Mouse (Mus musculus) mesoderm, embryonic 11.5 days (tissue): ENCODE data around the gene Pip5k1c.

Source experiments
- DNase-seq: peaks from one replicate; pipeline ENCODE4 v3.0.0-alpha.2; 2012; ENCODE audit warnings: low read depth, low spot score

Pip5k1c gene

DNA sequence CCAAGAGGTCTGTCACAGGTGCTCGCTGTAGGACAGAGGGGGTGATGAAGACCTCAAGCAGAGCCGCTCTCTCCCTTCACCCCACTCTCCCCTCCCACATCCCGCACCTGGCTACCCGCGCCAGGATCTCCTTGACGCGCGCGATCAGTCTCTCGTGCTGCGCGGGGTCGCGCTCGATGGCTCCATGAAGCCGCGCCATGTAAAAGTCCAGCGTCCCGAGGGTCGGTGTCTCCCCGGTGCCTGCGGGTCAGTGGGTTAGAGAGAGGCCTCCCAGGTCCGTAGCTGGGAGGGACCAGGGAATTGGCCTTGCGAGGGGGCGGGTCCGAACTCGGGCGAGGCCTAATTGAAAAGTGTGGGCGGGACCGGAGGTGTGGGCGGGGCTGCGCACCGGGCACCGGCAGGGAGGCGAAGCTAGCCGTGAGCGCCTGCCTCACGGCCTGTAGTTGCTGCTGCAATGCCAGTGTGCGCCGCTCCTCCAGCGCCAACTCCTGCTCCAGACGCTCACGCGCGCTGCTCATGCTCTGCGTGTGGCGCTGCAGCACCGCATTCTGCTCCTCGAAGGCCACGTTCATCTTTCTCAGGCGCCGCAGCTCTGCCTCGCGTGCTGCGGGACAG lies 53.8 kb downstream of the Pip5k1c start:
- DNase-seq, result peak; percentile 76

DNA sequence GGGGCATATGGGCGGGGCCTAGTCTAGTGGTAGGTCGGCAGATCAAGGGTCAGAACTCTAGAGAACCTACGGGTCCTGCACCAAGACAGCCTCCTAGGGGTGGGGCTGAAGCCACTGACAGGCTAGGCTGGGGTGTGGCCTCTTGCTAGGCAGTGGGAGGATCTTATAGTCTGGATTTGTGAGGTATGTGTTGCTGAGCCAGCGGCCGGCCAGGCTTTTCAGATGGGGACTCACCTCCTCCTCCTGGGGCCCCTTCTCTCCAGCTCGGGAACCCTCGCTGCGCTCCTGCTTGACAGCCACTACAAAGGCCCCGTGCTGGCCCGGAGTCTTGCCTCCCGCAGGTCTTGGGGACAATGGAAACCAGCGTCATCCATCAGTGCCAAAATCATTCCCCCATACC lies 56.4 kb downstream of the Pip5k1c start:
- DNase-seq, result no peak

DNA sequence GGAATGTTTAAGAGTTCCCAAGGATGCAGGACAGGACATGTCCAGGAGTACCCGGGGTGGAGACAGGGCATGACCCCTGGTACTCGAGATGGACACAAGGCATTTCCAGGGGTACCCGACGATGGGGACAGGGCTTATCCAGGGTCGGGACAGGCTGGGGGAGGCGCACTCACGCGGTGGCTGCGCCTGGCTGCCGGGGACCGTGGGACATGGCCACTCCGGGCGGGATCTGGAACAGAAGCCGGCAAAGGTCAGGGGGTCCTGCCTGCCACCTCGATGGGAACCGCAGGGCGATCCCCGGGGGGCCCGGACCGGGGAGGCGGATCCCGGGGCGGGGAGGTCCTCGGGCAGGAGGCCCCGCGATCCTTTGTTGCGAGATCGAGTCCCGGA lies 57.2 kb downstream of the Pip5k1c start:
- no peak for DNase-seq

DNA sequence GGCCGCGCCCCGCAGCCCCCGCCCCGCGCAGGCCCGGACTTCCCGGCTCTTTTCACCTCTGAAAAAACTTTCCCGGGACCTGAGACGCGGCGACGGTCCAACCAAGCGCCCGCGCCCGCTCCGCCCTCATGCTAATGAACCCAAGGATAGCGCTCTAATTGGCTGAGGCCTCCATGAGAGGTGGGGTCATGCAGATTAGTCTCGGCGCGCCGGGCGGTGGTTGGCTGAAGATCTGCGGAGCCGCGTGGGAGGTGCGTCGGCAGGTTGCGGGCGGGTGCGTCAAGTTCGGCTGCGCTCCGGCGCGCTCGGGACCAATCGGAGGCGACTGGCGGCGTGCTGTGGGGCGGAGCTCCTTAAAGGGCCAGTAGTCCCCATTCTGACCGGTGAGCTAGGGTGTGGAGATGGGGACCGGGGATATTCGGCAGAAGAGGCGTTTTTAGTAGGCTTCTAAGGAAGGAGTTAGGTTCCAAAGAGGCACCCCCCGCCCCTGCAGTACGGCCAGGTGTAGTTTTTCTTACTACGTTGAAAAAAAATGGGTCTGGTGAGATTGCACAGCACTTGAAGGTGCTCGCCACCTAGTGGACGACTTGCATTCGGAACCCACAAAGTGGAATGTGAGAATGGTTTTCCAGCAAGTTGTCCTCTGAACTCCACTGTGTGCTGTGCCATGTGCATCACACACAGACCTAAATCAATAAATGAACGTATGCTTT lies 57.7 kb downstream of the Pip5k1c start, which contains the start of gene Hmg20b:
TSS of gene Hmg20b (minus strand) at position 130 of the 713 bp plus-strand sequence.
- peak; percentile 99 for DNase-seq

DNA sequence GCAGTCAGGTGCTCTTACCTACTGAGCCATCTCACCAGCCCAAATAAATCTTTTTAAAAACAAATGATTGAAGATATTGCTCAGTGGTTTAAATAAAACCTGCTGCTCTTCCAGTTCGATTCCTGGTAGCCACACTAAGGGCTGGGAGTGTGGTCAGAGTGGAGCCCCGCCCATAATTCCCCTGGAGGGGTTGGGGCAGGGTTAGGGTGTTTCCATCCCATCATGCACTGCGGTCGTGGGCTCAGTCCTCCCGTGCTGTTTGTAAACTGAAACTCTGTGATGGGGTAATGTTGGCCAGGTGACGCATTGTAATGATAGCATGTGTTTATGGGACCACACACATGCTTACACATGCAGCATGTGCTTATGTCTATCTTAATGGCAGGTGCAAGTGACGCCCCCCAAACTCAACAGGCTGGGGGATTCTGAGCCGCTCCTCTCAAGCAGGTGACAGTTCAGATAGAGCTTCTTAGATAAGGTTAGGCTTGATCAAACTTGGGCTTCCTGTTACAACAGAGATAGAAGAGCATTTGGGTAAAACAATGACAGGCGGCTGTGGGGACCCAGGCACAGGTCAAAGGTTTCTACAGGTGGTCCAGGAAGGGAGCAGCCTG lies 59.0 kb downstream of the Pip5k1c start:
- DNase-seq, result no peak

DNA sequence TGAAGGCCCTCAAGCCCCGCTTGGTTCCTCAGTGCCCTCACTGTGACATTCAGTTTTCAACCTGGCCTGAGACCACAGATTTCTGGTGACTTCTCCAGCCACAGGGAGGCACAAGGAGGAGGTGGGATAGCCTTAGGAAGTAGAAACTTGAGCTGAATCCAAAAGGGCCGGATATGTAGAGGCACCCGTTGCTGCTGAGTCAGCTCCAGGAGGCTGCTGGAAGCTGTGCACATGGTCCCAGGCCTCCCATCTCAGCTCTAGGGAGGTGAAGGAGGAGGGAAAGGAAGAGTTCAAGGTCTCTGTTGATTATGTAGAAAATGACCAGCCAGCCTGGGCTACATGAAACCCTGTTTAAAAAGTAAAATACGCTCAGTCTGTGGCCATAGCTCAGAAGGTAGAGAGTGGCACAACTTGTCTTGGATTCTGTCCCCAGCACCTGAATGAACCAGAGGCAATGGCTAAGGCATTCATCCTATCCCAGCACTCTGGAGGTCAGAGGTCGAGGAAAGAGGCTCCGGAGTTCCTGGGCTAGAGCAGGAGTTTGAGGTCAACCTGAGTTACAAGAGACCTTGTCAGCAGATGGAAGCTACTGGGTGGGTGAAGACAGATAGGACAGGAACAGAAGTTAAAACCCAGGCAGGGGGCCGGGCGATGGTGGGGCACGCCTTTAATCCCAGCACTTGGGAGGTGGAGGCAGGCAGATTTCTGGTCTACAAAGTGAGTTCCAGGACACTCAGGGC lies 62.1 kb downstream of the Pip5k1c start:
- DNase-seq, result no peak

DNA sequence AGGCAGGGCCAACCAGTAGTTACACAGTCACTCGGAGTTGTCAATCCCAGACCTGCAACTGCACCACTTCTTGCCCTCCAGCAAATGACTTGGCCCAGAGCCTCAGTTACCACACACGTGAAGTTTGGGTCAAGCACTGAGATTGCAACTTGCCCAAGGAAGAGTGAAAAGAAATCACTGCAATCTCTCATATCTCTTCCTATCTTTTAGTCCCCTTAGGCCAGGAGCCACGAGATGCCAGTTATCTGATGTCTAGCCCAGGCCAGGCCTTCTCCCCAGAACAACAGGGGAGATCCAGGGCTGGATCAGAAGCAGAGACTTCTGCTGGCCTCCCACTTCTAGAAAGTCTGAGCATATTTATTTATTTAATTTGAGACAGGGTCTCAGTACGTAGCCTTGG lies 62.8 kb downstream of the Pip5k1c start:
- DNase-seq, result no peak

DNA sequence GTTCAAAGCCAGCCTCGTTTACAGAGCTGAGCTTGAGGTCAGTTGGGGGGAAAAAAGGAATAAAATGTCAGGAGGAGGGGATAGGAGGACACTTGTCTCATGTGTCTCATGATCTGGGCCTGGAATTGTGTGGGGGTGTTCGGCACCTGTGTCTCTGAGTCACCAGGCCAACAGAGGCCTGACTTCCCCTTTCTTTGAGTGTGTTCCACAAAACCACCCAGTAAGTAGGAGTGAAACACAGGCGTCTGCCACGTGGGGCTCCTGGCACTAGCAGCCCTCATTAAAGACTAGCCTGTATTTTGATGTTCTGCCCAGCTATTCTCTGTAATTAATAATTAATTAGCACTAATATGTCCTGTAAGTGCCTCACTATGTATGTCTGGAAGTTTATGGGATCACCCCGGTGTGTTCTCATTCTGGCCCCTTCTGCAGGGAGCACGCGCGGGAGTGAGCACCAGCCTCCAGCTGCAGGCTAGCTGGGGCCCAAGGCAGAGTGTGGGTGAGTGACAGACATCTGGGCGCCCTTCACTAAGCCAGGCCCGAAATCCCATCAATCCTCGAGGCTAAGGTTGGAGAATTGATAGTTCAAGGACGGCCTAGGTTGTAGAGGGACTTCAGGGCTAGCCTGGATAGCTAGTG lies 63.7 kb downstream of the Pip5k1c start:
- DNase-seq, result no peak

DNA sequence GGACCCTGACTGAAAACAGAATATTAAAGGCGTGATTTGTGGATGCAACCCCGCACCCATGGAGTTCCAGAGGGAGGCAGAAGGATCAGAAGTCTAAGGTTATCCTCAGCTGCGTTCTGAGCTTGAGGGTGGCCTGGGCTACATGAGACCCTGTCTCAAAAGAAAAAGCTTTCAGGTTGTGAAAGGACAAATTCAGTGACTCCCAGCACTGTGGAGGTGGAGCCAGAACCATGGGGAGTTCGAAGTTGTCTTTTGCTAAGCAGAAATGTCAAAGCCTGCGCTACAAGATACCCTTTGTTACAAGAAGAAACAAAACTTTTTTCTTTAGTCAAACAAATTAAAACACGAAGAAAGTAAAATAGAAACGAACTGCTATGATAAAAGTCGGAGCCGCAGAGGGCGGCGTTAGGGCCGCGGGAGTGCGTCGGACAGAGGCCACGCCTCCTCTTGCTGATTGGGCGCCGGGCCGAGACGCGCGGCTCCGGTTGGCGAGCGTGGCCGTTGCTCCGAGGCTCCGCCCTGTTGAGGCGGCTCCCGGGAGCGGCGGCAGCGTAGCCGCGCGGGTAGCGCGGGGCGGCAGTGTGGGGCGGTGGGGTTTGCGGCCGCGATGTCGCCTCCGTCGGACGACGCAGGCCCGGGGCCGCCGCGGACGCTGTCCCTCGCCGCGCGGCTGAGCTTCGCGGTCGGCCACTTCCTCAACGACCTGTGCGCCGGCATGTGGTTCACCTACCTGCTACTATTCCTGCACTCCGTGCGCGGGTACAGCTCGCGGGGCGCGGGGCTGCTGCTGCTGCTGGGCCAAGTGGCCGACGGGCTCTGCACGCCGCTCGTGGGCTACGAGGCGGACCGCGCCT lies 64.5 kb downstream of the Pip5k1c start, which contains the start of gene Mfsd12:
TSS of gene Mfsd12 (plus strand) at position 501 of the 854 bp plus-strand sequence.
- peak; percentile 90 for DNase-seq

DNA sequence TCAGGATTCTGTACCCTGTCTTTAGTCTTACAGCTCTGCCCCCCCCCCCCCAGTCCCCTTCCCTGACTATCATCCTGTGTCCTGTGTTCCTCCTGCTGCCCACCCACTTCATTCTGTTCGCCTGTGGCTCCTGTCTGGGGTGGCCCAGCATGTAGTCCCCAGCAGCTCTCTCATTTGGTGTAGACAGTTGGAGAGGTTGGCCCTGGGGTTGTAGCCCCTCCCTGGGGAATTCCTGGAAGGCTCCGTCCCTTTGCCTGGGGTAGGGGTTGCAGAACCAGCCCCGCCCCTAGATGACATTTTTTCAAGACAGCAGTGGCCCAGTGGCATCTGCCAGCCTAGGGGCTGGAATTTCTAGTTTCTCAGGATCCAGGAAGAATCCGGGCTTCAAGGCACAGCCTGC lies 65.4 kb downstream of the Pip5k1c start:
- no peak for DNase-seq

DNA sequence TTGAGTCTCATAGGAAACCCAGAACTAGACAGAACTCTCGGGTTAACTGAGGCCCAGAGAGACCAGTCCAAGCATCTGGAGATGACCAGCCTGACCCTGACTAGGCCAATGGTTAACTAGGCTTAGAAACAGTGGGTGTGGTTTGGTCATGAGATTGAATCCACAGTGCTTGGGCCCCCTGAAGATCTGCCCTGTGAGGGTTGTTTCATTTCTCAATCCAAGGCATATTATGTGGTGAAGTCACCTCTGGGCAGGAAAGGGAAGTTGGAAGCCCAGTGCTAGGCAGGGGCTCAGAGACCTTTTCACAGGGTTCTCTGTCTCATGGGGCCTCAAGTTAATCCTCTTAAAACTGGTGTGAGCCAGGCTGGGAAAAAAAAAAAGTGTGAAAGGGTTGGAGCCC lies 66.1 kb downstream of the Pip5k1c start:
- no peak for DNase-seq

DNA sequence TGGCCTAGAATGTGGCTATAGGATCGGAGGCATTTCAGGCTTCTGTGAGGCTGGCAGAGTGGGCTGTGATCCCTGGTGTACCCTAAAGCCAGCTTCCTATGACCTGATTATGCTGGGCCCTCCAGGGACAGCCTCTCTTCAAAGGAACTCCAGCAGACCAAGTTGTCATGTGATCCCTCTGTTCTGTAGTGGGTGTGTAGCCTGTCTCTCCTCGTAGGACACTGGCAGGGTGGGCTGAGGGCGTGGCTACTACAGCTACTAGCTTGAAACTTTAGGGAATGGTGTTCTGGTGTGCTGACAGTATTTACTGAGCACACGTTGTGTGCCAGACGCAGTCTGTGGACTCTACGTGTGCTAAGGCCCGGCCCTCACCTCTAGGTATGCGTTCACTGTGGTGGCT lies 68.0 kb downstream of the Pip5k1c start:
- no peak for DNase-seq

DNA sequence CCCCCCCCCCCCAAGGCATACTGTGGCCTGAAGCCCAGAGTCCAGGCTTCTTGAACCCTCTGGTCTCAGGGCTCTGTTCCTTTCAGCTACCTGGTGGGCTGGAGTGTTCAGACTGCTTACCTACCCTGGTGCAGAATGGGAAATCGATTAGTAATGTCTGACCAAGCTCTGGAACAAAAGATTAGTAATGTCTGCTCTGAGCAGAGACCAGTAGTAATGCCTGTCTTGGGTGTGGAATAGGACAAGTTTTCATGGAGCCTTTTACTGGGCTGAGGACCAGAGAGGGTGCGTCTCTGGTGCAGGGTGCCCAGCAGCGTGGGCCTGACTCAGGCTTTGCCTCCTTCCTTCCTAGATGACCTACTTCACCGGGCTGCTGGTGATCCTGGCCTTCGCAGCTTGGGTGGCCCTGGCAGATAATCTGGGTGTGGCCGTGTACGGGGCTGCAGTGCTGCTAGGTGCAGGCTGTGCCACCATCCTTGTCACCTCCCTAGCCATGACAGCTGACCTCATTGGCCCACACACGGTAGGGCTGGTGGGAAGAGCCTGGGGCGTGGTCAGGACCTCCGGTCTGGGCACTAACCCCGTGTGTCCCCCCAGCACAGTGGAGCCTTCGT lies 69.7 kb downstream of the Pip5k1c start:
- no peak for DNase-seq

DNA sequence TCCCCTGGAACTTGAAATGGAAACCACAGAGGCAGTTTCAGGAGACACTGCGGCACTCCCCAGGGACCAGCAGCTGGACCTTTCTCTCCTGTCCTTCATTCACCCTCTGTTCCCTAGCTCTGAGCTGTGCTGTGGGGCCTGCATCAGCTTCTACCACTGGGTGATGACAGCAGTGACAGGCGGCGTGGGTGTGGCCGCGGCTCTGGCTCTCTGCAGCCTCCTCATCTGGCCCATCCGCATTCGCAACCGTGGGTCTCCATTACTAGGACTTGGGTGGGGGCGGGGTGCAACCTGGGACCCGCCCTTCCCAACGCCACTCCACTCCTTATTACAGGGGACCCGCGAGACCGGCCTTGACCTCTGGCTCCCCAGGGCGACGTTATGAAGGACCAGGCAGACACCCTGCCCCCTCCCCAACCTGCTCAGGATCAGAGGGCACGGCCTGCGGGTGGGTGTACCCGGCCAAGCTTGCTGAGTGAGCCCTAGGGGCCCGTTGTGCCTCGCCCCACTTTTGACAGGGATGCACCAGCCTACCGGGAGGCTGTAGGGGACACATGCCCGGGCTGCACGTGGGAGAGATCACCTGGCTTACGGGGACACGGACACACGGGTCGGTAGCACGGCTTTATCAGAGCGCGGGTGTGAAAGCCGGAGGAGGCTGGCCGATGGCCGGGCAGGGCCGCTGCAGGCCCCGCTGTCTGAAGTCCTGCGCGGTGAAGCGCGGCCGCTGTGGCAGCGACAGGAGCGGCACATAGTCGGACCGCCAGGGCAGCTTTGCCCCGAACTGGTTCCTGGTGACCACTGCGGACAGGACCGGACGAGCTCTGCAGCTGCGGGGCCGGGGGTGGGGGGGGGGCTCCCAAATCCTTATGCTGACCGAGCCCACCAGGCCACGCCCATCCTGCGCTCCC lies 70.9 kb downstream of the Pip5k1c start:
- DNase-seq, result no peak

DNA sequence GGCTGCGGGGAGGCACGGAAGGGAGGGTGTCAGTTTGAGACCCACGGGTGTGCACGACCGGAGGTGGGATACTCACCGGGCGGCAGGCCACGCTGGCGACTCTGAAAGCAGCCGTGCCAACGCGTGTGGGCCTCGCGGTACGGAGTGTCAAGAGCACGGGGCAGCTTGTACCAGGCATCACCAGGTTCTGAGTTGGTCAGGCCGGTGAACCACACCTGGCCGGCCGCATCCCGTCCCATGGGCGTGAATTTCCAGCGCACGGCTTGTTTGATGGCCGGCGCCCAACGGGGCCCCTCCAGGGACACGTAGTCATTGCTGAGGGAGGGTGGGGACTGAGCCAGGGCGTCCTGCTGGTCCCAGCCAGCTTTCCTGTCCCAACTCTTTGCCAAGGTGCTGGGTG lies 71.9 kb downstream of the Pip5k1c start:
- DNase-seq, result no peak

DNA sequence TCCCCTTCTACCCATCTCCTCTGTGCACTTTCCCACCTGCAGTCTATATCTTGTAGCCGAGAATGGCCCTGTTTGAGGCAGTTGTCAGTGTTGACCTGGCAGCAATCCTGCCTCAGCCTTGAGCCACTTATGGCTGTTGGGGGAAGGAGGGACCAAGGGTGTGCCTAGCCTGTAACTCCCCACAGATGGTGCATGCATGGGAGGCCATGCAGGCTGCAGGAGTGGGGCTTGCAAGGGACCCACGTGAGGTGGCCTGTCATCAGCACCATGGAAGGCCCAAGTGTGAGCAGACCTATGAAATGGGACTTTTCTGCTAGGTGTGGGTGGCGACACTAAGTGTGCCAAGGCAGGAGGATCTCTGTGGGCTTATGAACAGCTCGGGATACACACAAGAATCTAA lies 72.3 kb downstream of the Pip5k1c start:
- DNase-seq, result no peak

DNA sequence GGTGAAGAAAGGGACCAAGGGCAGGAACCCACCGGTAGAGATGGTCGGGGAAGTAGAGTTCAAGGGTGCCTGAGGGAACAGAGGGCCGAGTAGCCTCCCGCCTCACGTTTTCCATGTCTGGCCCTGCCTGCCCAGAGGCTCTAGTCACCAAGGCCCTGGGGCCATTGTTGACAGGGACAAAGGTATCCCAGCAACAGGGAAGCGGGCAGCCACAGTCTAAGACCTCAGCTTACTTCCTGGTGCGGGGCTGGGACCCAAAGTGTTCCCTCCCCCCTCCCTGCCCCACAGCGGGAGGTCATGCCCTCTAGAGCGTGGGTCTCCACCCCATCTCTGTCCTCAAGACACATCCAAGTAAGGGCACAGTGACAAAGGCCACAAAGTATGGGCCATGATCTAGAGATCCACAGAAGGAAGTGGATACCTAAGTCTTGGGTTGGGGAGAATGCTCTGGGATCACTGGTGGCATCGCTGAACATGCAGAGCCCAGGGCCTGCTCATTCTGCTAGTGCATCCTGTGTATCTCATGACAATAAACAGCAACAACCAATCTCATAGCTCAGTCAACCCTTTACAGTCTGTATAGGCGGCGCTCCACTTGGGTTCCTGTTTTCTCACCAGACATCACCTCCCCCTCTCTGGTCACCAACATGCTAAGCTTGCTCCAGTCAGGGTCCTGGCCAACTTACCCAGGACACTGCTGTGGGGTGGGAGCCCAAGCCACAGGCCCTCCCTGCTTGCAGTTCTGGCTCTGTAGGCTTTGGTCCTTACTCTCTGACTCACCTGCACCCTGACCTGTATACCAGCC lies 73.1 kb downstream of the Pip5k1c start, which contains the start of gene 4930404N11Rik:
TSS of gene 4930404N11Rik (minus strand) at position 145 of the 805 bp plus-strand sequence.
- DNase-seq, result no peak

DNA sequence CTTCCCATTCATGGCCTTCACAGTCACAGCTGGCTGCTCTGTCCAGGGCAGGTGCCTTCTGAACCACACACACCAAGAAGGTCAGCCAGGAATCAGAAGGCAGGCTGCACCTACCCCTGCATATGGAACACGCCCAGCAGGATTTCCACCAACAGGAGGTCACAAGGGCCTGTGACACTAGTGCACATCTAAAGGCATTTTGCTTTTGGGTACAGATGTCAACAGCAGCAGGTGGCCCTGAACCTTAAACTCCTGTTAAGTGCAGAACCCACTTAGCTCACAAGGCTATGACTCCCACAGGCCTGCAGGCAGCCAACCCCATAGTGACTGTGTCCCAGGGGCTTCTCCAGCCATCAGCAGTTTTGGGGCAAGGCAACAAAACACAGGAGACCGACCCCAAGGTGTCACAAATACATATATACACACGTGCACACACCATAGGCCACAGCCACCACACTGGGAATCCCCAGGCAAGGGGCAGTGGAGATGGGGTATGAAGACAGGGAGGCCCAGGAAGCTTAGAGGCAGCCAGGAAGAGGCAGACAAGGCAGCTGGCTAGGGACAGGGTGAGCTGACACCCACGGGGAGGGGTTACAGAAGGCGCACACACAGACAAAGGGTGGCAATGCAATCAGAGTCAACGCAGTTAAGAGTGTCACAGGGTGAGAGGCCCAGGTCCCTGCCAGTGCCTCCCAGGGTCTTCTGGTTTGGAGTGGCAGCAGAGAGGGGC lies 73.9 kb downstream of the Pip5k1c start:
- DNase-seq, result no peak
